Mouse (Mus musculus): ENCODE data around the gene 1110025L11Rik.
"Not testable (repeated sequence)": the region's sequence is repeated elsewhere in the genome, so short reads cannot be mapped to it uniquely, and the experiment has no call there.

Gene 1110025L11Rik

DNA sequence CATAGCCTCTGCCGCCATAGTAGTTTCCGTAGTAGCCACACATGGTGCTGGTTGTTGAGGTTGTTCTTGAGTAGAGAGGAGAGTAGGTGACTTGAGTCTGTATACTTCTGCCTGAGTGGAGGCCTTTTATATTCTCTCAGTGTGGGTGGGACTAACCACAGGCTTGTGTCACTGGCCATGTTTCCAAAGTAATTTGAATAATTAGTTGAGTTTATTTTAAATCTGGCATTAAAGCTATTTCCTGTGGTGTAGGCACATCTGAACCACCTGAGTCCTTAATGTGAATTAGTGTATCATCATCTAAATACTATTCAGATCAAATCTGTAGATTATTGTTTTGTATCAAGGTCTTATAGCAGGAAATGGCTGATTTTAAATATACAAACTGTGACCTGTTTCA, at the start of gene 1110025L11Rik:
Gene 1110025L11Rik (minus strand): TSS at position 101 of the 400 bp plus-strand sequence.
- DNase-seq (ENCODE audit: low spot score) = not testable (repeated sequence)

DNA sequence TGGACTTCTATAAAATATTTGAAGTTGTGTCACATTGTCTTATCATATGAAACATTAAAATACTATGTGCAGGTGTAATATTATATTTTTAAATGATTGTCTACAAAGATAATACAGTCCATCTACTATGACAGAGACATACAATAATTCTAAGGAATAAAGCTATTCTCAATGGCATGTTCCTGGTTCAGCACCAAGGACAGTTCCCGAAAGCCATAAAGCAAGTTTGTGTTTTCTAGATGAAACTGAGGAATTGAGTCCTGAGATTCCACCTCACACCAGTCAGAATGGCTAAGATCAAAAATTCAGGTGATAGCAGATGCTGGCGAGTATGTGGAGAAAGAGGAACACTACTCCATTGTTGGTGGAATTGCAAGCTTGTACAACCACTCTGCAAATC, 7.2 kb upstream of the 1110025L11Rik start:
- DNase-seq (ENCODE audit: low spot score) = not testable (repeated sequence)

DNA sequence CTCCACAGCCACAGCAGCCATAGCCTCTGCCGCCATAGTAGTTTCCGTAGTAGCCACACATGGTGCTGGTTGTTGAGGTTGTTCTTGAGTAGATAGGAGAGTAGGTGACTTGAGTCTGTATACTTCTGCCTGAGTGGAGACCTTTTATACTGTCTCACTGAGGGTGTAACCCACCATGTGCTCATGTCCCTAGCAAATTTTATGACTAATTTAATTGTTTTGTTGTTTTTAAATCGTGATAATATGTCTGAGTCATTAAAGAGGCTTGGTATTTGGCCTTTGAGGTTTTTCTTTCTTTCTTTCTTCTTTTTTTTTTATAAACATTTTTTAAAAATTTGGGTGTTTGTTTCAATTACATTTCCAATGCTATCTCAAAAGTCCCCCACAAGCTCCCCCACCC, 16.0 kb downstream of the 1110025L11Rik start, which contains the start of gene Krtap6-5:
Gene Krtap6-5 (minus strand): TSS at position 101 of the 400 bp plus-strand sequence.
- no peak for DNase-seq (ENCODE audit: low spot score)

DNA sequence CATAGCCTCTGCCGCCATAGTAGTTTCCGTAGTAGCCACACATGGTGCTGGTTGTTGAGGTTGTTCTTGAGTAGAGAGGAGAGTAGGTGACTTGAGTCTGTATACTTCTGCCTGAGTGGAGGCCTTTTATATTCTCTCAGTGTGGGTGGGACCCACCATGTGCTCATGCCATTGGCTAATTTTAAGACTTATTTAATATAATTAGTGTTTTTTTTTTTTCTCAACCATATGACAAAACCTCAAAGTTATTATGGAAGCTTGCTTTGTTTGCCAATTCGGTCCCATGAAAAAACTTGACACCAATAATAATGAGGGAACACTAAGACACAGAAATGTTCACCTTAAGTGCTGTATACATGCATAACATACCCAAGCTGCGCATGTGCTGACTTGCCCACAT, 22.4 kb downstream of the 1110025L11Rik start, which contains the start of gene Gm10228:
Gene Gm10228 (minus strand): TSS at position 101 of the 400 bp plus-strand sequence.
- DNase-seq (ENCODE audit: low spot score) = not testable (repeated sequence)

DNA sequence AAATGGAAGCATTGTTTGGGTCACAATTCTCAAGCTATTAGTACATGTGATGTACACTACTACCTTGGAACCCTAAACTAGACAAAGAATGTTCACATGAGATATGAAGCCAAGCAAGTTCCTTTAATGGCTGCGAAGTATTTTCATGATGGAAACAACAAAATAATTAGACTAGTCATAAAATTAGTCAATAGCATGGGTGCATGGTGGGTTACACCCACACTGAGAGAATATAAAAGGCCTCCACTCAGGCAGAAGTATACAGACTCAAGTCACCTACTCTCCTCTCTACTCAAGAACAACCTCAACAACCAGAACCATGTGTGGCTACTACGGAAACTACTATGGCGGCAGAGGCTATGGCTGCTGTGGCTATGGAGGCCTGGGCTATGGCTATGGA, 32.4 kb downstream of the 1110025L11Rik start, which contains the start of gene Krtap6-1:
Gene Krtap6-1 (plus strand): TSS at position 301 of the 400 bp plus-strand sequence.
- DNase-seq (ENCODE audit: low spot score) = not testable (repeated sequence)

DNA sequence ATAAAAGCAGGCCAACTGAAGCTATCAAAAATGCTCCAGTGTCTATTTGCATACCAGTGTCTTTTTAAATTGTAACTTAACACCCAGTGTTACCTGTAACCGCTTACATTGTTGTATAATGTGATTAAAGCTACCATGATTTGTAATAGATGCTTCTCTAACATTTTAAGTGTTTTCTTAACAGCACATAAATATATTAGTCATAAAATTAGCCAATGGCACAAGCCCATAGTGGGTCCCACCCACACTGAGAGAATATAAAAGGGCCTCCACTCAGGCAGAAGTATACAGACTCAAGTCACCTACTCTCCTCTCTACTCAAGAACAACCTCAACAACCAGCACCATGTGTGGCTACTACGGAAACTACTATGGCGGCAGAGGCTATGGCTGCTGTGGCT, 48.8 kb downstream of the 1110025L11Rik start, which contains the start of gene Gm10229:
Gene Gm10229 (plus strand): TSS at position 301 of the 400 bp plus-strand sequence.
- DNase-seq (ENCODE audit: low spot score) = not testable (repeated sequence)

DNA sequence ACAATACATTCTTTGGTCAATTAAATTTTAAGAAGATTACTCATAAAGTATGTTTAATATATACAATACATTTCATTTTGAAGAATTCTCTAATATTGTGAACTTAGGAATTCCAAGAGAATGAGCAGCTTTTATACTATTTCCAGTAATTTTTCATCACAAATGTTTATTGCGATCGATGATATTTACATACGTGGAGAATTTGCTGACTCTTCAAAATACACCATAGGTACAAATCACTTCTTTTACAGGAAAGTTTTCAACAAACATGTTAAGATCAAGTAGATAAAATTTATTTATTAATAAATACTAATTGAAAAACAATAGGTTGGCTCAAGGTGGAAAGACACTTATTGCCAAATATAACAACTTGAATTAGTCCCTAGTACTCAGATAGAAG, 49.8 kb downstream of the 1110025L11Rik start:
- DNase-seq (ENCODE audit: low spot score) = no peak

All from ovary, postnatal 10 days (tissue).